Mouse (Mus musculus) megakaryocyte, embryonic 14.5 days (primary cell): Measurements from ENCODE around the gene Araf. TPM values are rescaled to one million over a fixed set of nuclear protein-coding genes. Genes with fewer than 3 reads are reported as not detected.

Experiments
- H3K27me3 ChIP-seq: replicated peaks from 2 replicates; pipeline ENCODE3; 2012; ENCODE audit warnings: inconsistent platforms
- H3K36me3 ChIP-seq: replicated peaks from 2 replicates; pipeline ENCODE3; 2012; ENCODE audit warnings: low read length, inconsistent platforms, mixed read lengths
- H3K4me1 ChIP-seq: 2 replicates; pipeline ENCODE4 v1.6.1; 2012; ENCODE audit warnings: inconsistent platforms
- H3K4me3 ChIP-seq: replicated peaks from 2 replicates; pipeline ENCODE3; 2012; ENCODE audit warnings: moderate library complexity, mild to moderate bottlenecking, inconsistent platforms
- H3K9me3 ChIP-seq: 2 replicates; pipeline ENCODE4 v1.6.1; 2012; ENCODE audit warnings: inconsistent platforms
- FLI1 ChIP-seq: IDR thresholded peaks from 2 replicates; pipeline ENCODE4 v1.6.1; 2012; ENCODE audit warnings: low read length, inconsistent platforms, mixed read lengths
- GATA1 ChIP-seq: IDR thresholded peaks from 3 replicates; pipeline ENCODE4 v1.6.1; 2012; ENCODE audit warnings: mixed read lengths, low read length, inconsistent platforms, borderline replicate concordance
- polyA plus RNA-seq: library from polyadenylated mRNA; stranded (reverse); fragments of >175 nt; gene quantifications from 2 replicates; pipeline ENCODE4 v1.2.3, GENCODE M21; 2012; ENCODE audit warnings: low replicate concordance; ENCODE audit not compliant: insufficient read depth

The Araf gene
- polyA plus RNA-seq, 1 experiment = 43.5 TPM

GRCm38 (mm10) chrX:20869962-20870513 lies 72.4 kb downstream of the Araf start, which contains the start of gene Timp1:
TSS of gene Timp1 (plus strand) at chrX:20870166.
- Histone ChIP-seq H3K36me3 (no peaks in the 10 kb centered on the region), H3K4me3 (no peak within 1 kb of the TSS), H3K4me1 (peaks cover 13% of the 10 kb centered on the region), H3K9me3 (no peaks in the 10 kb centered on the region), H3K27me3 (peaks cover 38% of the 10 kb centered on the region)
- no peak for TF ChIP-seq GATA1
- no peak for TF ChIP-seq FLI1

- H3K27me3 ChIP-seq = peaks cover 42% of the 10 kb centered on the region
- TF ChIP-seq GATA1 (no peak), FLI1 (no peak)
- H3K9me3 ChIP-seq = no peaks in the 10 kb centered on the region
- H3K4me3 ChIP-seq = no peak overlapping the region
- H3K4me1 ChIP-seq = peaks cover 9% of the 10 kb centered on the region
- no peaks in the 10 kb centered on the region for H3K36me3 ChIP-seq
Measured at GRCm38 (mm10) chrX:20872928-20873500, 75.4 kb downstream of the Araf start.

- no peaks in the 10 kb centered on the region for H3K36me3 ChIP-seq
- no peaks in the 10 kb centered on the region for H3K9me3 ChIP-seq
- TF ChIP-seq FLI1 (no peak), GATA1 (no peak)
- H3K4me1 ChIP-seq = peaks cover 1% of the 10 kb centered on the region; the same call in 1 of the 2 replicates
- peaks cover 38% of the 10 kb centered on the region for H3K27me3 ChIP-seq
- H3K4me3 ChIP-seq = no peak overlapping the region
Measured at GRCm38 (mm10) chrX:20875241-20875640, 77.6 kb downstream of the Araf start.

GRCm38 (mm10) chrX:20910074-20910473 lies 112.5 kb downstream of the Araf start:
- Histone ChIP-seq H3K27me3 (peaks cover 30% of the 10 kb centered on the region), H3K4me1 (peaks cover 5% of the 10 kb centered on the region), H3K4me3 (no peak overlapping the region), H3K9me3 (peaks cover 8% of the 10 kb centered on the region; the same call in 1 of the 2 replicates), H3K36me3 (no peaks in the 10 kb centered on the region)
- TF ChIP-seq FLI1 (no peak), GATA1 (no peak)

Other genes with a start within 250 kb of the Araf start
- not detected in 2 replicates for gene Rgn, start 248.0 kb upstream of the Araf start, polyA plus RNA-seq
- 27.9 and 40.8 TPM in 2 replicates for gene Rbm10, start 180.3 kb upstream of the Araf start, polyA plus RNA-seq
- gene Ndufb11, start 180.2 kb upstream of the Araf start, polyA plus RNA-seq = 96.9 and 607 TPM in 2 replicates
- gene Uba1, start 139.5 kb upstream of the Araf start, polyA plus RNA-seq = 135 and 202 TPM in 2 replicates
- 64.1 and 119 TPM in 2 replicates for gene Cdk16, start 109.9 kb upstream of the Araf start, polyA plus RNA-seq
- gene Usp11, start 93.9 kb upstream of the Araf start, polyA plus RNA-seq = 0.54 and 2.2 TPM in 2 replicates
- not detected in 2 replicates for gene Timp1, start 72.4 kb downstream of the Araf start, polyA plus RNA-seq
- 1.8 and 4.0 TPM in 2 replicates for gene Syn1, start 123.2 kb downstream of the Araf start, polyA plus RNA-seq
- gene Cfp, start 133.7 kb downstream of the Araf start, polyA plus RNA-seq = 28.5 and 153 TPM in 2 replicates
- 13.9 and 31.4 TPM in 2 replicates for gene Elk1, start 152.8 kb downstream of the Araf start, polyA plus RNA-seq
- 40.1 TPM in 1 of 2 replicates, not detected in the other for gene Uxt, start 164.2 kb downstream of the Araf start, polyA plus RNA-seq